Mouse (Mus musculus) limb, embryonic 14.5 days (tissue): ENCODE data around the gene Platr17. TPM values are rescaled to one million over a fixed set of nuclear protein-coding genes. Genes with fewer than 3 reads are reported as not detected.

Experiments used
- ATAC-seq: fragments of 200-750 bp; cut with Nextera tagmentation; 2 replicates; pipeline ENCODE4 v1.8.0; 2017; ENCODE audit warnings: low read depth, moderate number of reproducible peaks, moderate TSS enrichment; ENCODE audit not compliant: low FRiP score
- DNase-seq: peaks from one replicate; pipeline ENCODE4 v3.0.0-alpha.2; 2015; ENCODE audit warnings: low spot score
- H3K27ac ChIP-seq: fragments of 300-500 bp; sonication (generic); replicated peaks from 2 replicates; pipeline ENCODE4 v1.5.1; 2014; ENCODE audit warnings: low read depth, mild to moderate bottlenecking, low read length, moderate library complexity, mixed read lengths
- H3K27me3 ChIP-seq: fragments of 300-500 bp; sonication (generic); 2 replicates; pipeline ENCODE4 v1.6.1; 2014; ENCODE audit warnings: low read length, mixed read lengths; ENCODE audit not compliant: control insufficient read depth, insufficient read depth
- H3K36me3 ChIP-seq: fragments of 300-500 bp; sonication (generic); 2 replicates; pipeline ENCODE4 v1.6.1; 2014; ENCODE audit warnings: mild to moderate bottlenecking, low read length, moderate library complexity, mixed read lengths; ENCODE audit not compliant: control insufficient read depth, insufficient read depth
- H3K4me1 ChIP-seq: fragments of 300-500 bp; sonication (generic); 2 replicates; pipeline ENCODE4 v1.6.1; 2014; ENCODE audit warnings: antibody characterized with exemption, low read length, mixed read lengths; ENCODE audit not compliant: control insufficient read depth, insufficient read depth
- H3K4me2 ChIP-seq: fragments of 300-500 bp; sonication (generic); replicated peaks from 2 replicates; pipeline ENCODE4 v1.6.1; 2014; ENCODE audit warnings: low read depth, mild to moderate bottlenecking, low read length, moderate library complexity; ENCODE audit not compliant: severe bottlenecking
- H3K4me3 ChIP-seq: fragments of 300-500 bp; sonication (generic); replicated peaks from 2 replicates; pipeline ENCODE4 v1.5.1; 2014; ENCODE audit warnings: low read length
- H3K9ac ChIP-seq: fragments of 300-500 bp; sonication (generic); 2 replicates; pipeline ENCODE4 v1.6.1; 2014; ENCODE audit warnings: mild to moderate bottlenecking, low read depth, low read length, moderate library complexity; ENCODE audit not compliant: severe bottlenecking
- H3K9me3 ChIP-seq: fragments of 300-500 bp; sonication (generic); 2 replicates; pipeline ENCODE4 v1.6.1; 2016; ENCODE audit warnings: low read length; ENCODE audit not compliant: control insufficient read depth
- POLR2A ChIP-seq: fragments of 200-500 bp; IDR thresholded peaks from 2 replicates; pipeline ENCODE4 v1.8.0; 2012; ENCODE audit warnings: inconsistent platforms, mild to moderate bottlenecking, moderate library complexity, borderline replicate concordance; ENCODE audit not compliant: insufficient read depth, insufficient read length; ENCODE audit errors: extremely low read depth
- WGBS: fragments of 180-500 bp; shearing (Covaris S2); extraction: QIAGEN DNeasy Blood & Tissue Kit; methylation state at CpG from one replicate; pipeline ENCODE4 v1.1.7; 2014; 5-methylcytosine and 5-hydroxymethylcytosine counted together
- polyA plus RNA-seq, 2 experiments: library from polyadenylated mRNA; depleted of rRNA in 1 of 2; stranded (reverse) in 1 of 2; unstranded in 1 of 2; fragments of >200 nt; fragmentation: Nextera tagmentation in 1 of 2; extraction: Ambion mirVana in 1 of 2; gene quantifications; 2 replicates each; pipeline versions ENCODE4 v1.2.1 to v1.2.3; 2012 to 2014

Gene Platr17
- polyA plus RNA-seq, 2 experiments = 0.34 to 0.40 TPM

DNA sequence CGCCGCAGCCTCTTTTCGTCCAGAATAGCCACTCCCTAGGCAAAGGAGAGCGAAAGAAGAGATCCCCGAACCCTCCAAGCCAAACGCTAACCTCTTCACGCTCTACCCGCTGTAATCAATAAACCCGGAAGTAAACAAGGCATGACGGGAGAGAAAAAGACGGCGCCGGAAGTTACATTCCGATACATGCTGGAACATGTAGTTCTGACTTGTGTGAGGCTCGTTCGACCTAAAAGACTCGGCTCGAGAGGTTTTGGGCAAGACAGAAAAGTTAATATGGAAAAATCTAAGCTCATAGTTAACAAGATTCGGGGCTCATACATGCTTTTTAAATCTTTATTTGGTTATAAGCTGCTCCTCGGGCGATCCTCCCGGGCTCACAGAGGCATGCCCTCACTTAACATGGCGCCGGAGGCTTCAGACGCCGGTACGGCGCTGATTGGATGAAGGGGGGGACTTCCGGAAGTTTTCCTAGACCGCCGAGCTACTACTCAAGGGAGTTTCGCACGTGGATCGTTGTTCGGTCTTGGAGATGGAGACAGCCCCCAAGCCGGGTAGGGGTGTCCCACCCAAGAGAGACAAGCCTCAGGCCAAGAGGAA lies 35.4 kb downstream of the Platr17 start, which contains the start of the genes Pfdn6 and Wdr46:
Gene Pfdn6, minus strand, starts transcription at position 138 of the 600 bp plus-strand sequence.
Gene Wdr46, plus strand, starts transcription at position 455 of the 600 bp plus-strand sequence.
- Histone ChIP-seq H3K27ac (no peak within 1 kb of the TSS), H3K9me3 (no peaks in the 10 kb centered on the region), H3K9ac (peak within 1 kb of the TSS; percentile 68), H3K4me3 (peak within 1 kb of the TSS; percentile 79), H3K27me3 (no peaks in the 10 kb centered on the region), H3K4me2 (peak within 1 kb of the TSS; percentile 90), H3K4me1 (peaks cover 13% of the 10 kb centered on the region), H3K36me3 (peaks cover 61% of the 10 kb centered on the region)
- TF ChIP-seq POLR2A = no peak
- under 1% methylated on average over 36 of the region's 36 CpGs for WGBS
- DNase-seq (peak; percentile 93), ATAC-seq (peak; percentile 93)

- H3K36me3 ChIP-seq = peaks cover 61% of the 10 kb centered on the region
These were observed 36.0 kb downstream of the Platr17 start for GRCm38 (mm10) chr17:33940981-33941380.

GRCm38 (mm10) chr17:33941381-33941780 lies 36.4 kb downstream of the Platr17 start:
- no peaks in the 10 kb centered on the region for H3K9me3 ChIP-seq
- peak overlapping the region; percentile 90 for H3K4me2 ChIP-seq
- 63% methylated on average over 19 of the region's 19 CpGs for WGBS
- peak overlapping the region; percentile 68 for H3K9ac ChIP-seq
- no peak for TF ChIP-seq POLR2A
- peak overlapping the region; percentile 79 for H3K4me3 ChIP-seq
- H3K27me3 ChIP-seq = no peaks in the 10 kb centered on the region
- H3K36me3 ChIP-seq = peaks cover 62% of the 10 kb centered on the region
- H3K27ac ChIP-seq = no peak overlapping the region
- peaks cover 13% of the 10 kb centered on the region for H3K4me1 ChIP-seq
- no peak for DNase-seq
- no peak for ATAC-seq

More at GRCm38 (mm10) chr17:33940981-33941380, 36.0 kb downstream of the Platr17 start:
- Histone ChIP-seq H3K9me3 (no peaks in the 10 kb centered on the region), H3K27ac (no peak overlapping the region), H3K4me1 (peaks cover 13% of the 10 kb centered on the region), H3K27me3 (no peaks in the 10 kb centered on the region), H3K9ac (peak overlapping the region; percentile 68), H3K4me3 (peak overlapping the region; percentile 79), H3K4me2 (peak overlapping the region; percentile 90)
- no peak for TF ChIP-seq POLR2A
- ATAC-seq = no peak
- DNase-seq = no peak
- WGBS = 3% methylated on average over 23 of the region's 26 CpGs

DNA sequence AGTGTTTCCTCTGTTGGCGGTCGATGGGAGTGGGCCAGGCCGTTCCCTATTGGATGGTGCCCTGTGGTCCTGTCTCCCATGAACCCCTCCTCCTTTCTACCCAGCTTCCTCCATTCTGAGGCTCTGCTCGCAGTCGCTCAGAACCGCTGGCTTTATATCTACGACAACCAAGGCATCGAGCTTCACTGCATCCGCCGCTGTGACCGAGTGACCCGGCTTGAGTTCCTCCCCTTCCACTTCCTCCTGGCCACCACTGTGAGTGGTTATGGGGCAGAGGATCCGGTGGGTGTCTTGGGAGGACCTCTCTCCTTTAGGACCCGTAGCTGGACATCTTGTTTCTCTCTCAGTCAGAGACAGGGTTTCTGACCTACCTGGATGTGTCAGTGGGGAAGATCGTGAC lies 38.5 kb downstream of the Platr17 start:
- peaks cover 13% of the 10 kb centered on the region for H3K4me1 ChIP-seq
- ATAC-seq = no peak
- no peak for TF ChIP-seq POLR2A
- H3K4me3 ChIP-seq = no peak overlapping the region
- 92% methylated on average over 15 of the region's 15 CpGs for WGBS
- H3K9me3 ChIP-seq = no peaks in the 10 kb centered on the region
- H3K36me3 ChIP-seq = peaks cover 60% of the 10 kb centered on the region
- no peak overlapping the region for H3K9ac ChIP-seq
- no peak overlapping the region for H3K4me2 ChIP-seq
- no peak for DNase-seq
- no peak overlapping the region for H3K27ac ChIP-seq
- no peaks in the 10 kb centered on the region for H3K27me3 ChIP-seq

DNA sequence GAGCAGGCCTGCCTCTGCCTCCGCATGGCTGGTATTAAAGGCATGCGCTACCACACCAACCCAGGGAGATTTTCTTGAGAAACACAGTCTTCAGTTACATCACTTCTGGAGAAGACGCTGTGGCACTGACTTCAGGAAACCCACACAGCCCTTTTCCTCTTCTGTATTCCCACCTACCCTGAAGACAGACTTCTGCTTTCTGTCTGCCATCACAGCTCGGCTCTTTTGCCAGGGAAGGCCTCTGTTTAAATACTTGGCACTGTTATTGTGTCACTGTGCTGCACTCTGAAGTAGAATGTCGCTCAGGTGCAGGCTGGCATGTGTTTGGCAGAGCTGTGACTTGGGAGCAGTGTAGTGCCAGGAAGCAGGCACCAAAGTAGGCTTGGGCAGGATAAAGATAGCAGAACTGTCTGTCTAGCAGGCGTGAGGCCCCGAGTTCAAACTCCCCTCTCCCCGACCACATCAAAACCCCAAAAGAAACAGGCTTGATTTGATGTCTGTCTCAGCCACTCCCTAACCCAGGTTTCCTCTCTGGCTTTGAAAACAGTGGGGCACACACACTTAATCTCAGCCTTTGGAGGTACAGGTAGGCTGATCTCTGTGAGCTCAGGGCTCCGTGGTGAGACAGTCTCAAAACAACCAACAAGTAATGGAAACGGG lies 42.6 kb downstream of the Platr17 start:
- H3K9ac ChIP-seq = no peak overlapping the region
- H3K4me2 ChIP-seq = no peak overlapping the region
- WGBS = 92% methylated on average over 10 of the region's 10 CpGs
- no peak overlapping the region for H3K4me3 ChIP-seq
- DNase-seq (no peak), ATAC-seq (no peak)
- H3K9me3 ChIP-seq = no peaks in the 10 kb centered on the region
- no peaks in the 10 kb centered on the region for H3K27me3 ChIP-seq
- peaks cover 77% of the 10 kb centered on the region for H3K36me3 ChIP-seq
- no peak overlapping the region for H3K27ac ChIP-seq
- H3K4me1 ChIP-seq = peaks cover 14% of the 10 kb centered on the region
- no peak for TF ChIP-seq POLR2A
